Mouse (Mus musculus): ENCODE results near the gene Spc24.
A peak's percentile ranks its signal among the peaks of the same experiment; 100 is the strongest.

- TF ChIP-seq CTCF (IDR thresholded peaks at IDR 0.05; ENCODE audit: control insufficient read depth, insufficient read depth, insufficient read length) (no peak), USF1 (IDR thresholded peaks at IDR 0.05; ENCODE audit: low read depth) (peak; percentile 53), FOSL1 (IDR thresholded peaks at IDR 0.05; ENCODE audit: insufficient read depth, low read length, poor library complexity, severe bottlenecking) (no peak), MYOG (IDR thresholded peaks at IDR 0.05; ENCODE audit: control insufficient read depth, extremely low read depth, insufficient read length) (no peak), MAX (IDR thresholded peaks at IDR 0.05) (no peak), CEBPB (IDR thresholded peaks at IDR 0.05; ENCODE audit: low read depth) (no peak), MYOD1 (IDR thresholded peaks at IDR 0.05; ENCODE audit: control insufficient read depth, insufficient read length, low read depth) (no peak)
Measured at GRCm38 (mm10) chr9:21798345-21799009, 38.4 kb upstream of the Spc24 start, which contains the start of gene Kank2.

Data from C2C12 (cell line).